Mouse (Mus musculus): ENCODE measurements at regions not wholly inside any gene's neighbourhood (a gene's known extent, or its start where the extent isn't known, plus 50 kb on each side); places are given as distances from the start of the nearest gene placed in this dataset.

GRCm38 (mm10) chr5:118815783-118816182, 255.3 kb downstream of the Med13l start:
- no peak for DNase-seq (ENCODE audit: low spot score)
- no peak overlapping the region for H3K4me3 ChIP-seq
- no peaks in the 10 kb centered on the region for H3K36me3 ChIP-seq (replicated peaks)
- no peaks in the 10 kb centered on the region for H3K27me3 ChIP-seq (replicated peaks; ENCODE audit: low read depth, poor library complexity, severe bottlenecking)
- no peaks in the 10 kb centered on the region for H3K9me3 ChIP-seq
- 76% methylated on average over 5 of the region's 5 CpGs for WGBS
- H3K27ac ChIP-seq (replicated peaks) = no peak overlapping the region
- H3K4me1 ChIP-seq = peaks cover 32% of the 10 kb centered on the region

- H3K27me3 ChIP-seq (replicated peaks; ENCODE audit: low read depth, poor library complexity, severe bottlenecking) = no peaks in the 10 kb centered on the region
- no peak overlapping the region for H3K4me3 ChIP-seq
- H3K27ac ChIP-seq (replicated peaks) = no peak overlapping the region
- no peak for DNase-seq (ENCODE audit: low spot score)
- H3K9me3 ChIP-seq = peaks cover 9% of the 10 kb centered on the region; the same call in 1 of the 2 replicates
- 86% methylated on average over 7 of the region's 7 CpGs for WGBS
- no peaks in the 10 kb centered on the region for H3K36me3 ChIP-seq (replicated peaks)
- peaks cover 17% of the 10 kb centered on the region for H3K4me1 ChIP-seq
Measured at GRCm38 (mm10) chr5:118818294-118818693, 257.8 kb downstream of the Med13l start.

GRCm38 (mm10) chr5:118824791-118825190, 264.3 kb downstream of the Med13l start:
- Histone ChIP-seq H3K27me3 (replicated peaks; ENCODE audit: low read depth, poor library complexity, severe bottlenecking) (no peaks in the 10 kb centered on the region), H3K4me3 (no peak overlapping the region), H3K9me3 (peaks cover 9% of the 10 kb centered on the region; the same call in 1 of the 2 replicates), H3K27ac (replicated peaks) (no peak overlapping the region), H3K36me3 (replicated peaks) (no peaks in the 10 kb centered on the region), H3K4me1 (peaks cover 11% of the 10 kb centered on the region)
- 81% methylated on average over 10 of the region's 10 CpGs for WGBS
- DNase-seq (ENCODE audit: low spot score) = no peak

GRCm38 (mm10) chr5:118829031-118829698, 268.7 kb downstream of the Med13l start:
- H3K36me3 ChIP-seq (replicated peaks) = no peaks in the 10 kb centered on the region
- DNase-seq (ENCODE audit: low spot score) = peak; percentile 19
- no peak overlapping the region; the same call in 1 of the 2 replicates for H3K27ac ChIP-seq (replicated peaks)
- no peaks in the 10 kb centered on the region for H3K27me3 ChIP-seq (replicated peaks; ENCODE audit: low read depth, poor library complexity, severe bottlenecking)
- peaks cover 26% of the 10 kb centered on the region for H3K4me1 ChIP-seq
- 34% methylated on average over 14 of the region's 14 CpGs for WGBS
- H3K9me3 ChIP-seq = no peaks in the 10 kb centered on the region
- no peak overlapping the region for H3K4me3 ChIP-seq

- Histone ChIP-seq H3K27me3 (replicated peaks; ENCODE audit: low read depth, poor library complexity, severe bottlenecking) (no peaks in the 10 kb centered on the region), H3K4me3 (no peak overlapping the region)
Measured at GRCm38 (mm10) chr5:118832701-118833100, 272.2 kb downstream of the Med13l start.

GRCm38 (mm10) chr5:118834129-118834528, 273.6 kb downstream of the Med13l start:
- Histone ChIP-seq H3K4me1 (peaks cover 22% of the 10 kb centered on the region), H3K36me3 (replicated peaks) (no peaks in the 10 kb centered on the region), H3K27me3 (replicated peaks; ENCODE audit: low read depth, poor library complexity, severe bottlenecking) (no peaks in the 10 kb centered on the region), H3K27ac (replicated peaks) (no peak overlapping the region), H3K4me3 (no peak overlapping the region), H3K9me3 (no peaks in the 10 kb centered on the region)
- no peak for DNase-seq (ENCODE audit: low spot score)
- 91% methylated on average over 5 of the region's 5 CpGs for WGBS

More at GRCm38 (mm10) chr5:118832701-118833100, 272.2 kb downstream of the Med13l start:
- Histone ChIP-seq H3K36me3 (replicated peaks) (no peaks in the 10 kb centered on the region), H3K4me1 (peaks cover 26% of the 10 kb centered on the region), H3K27ac (replicated peaks) (no peak overlapping the region), H3K9me3 (no peaks in the 10 kb centered on the region)
- 69% methylated on average over 6 of the region's 6 CpGs for WGBS
- no peak for DNase-seq (ENCODE audit: low spot score)

- no peak overlapping the region for H3K4me3 ChIP-seq
- H3K27me3 ChIP-seq (replicated peaks; ENCODE audit: low read depth, poor library complexity, severe bottlenecking) = no peaks in the 10 kb centered on the region
- WGBS = 48% methylated on average over 1 of the region's 1 CpGs
- DNase-seq (ENCODE audit: low spot score) = no peak
- no peaks in the 10 kb centered on the region for H3K36me3 ChIP-seq (replicated peaks)
- H3K27ac ChIP-seq (replicated peaks) = no peak overlapping the region
- H3K9me3 ChIP-seq = no peaks in the 10 kb centered on the region
- H3K4me1 ChIP-seq = peaks cover 9% of the 10 kb centered on the region
Measured at GRCm38 (mm10) chr5:118837001-118837400, 276.5 kb downstream of the Med13l start.

- no peaks in the 10 kb centered on the region; the same call in 1 of the 2 replicates for H3K27me3 ChIP-seq (replicated peaks; ENCODE audit: low read depth, poor library complexity, severe bottlenecking)
- H3K9me3 ChIP-seq = no peaks in the 10 kb centered on the region
- H3K27ac ChIP-seq (replicated peaks) = no peak overlapping the region
- H3K4me3 ChIP-seq = no peak overlapping the region
- 78% methylated on average over 7 of the region's 7 CpGs for WGBS
- DNase-seq (ENCODE audit: low spot score) = no peak
- H3K4me1 ChIP-seq = peaks cover 3% of the 10 kb centered on the region; the same call in 1 of the 2 replicates
- H3K36me3 ChIP-seq (replicated peaks) = no peaks in the 10 kb centered on the region
Measured at GRCm38 (mm10) chr5:118838421-118838820, 277.9 kb downstream of the Med13l start.

- Histone ChIP-seq H3K9me3 (no peaks in the 10 kb centered on the region), H3K36me3 (replicated peaks) (no peaks in the 10 kb centered on the region), H3K27me3 (replicated peaks; ENCODE audit: low read depth, poor library complexity, severe bottlenecking) (no peaks in the 10 kb centered on the region; the same call in 1 of the 2 replicates), H3K27ac (replicated peaks) (no peak overlapping the region), H3K4me3 (no peak overlapping the region), H3K4me1 (peaks cover 3% of the 10 kb centered on the region; the same call in 1 of the 2 replicates)
- no peak for DNase-seq (ENCODE audit: low spot score)
- WGBS = 74% methylated on average over 5 of the region's 5 CpGs
Measured at GRCm38 (mm10) chr5:118839916-118840315, 279.4 kb downstream of the Med13l start.

GRCm38 (mm10) chr5:118841210-118842016, 280.9 kb downstream of the Med13l start:
- no peaks in the 10 kb centered on the region for H3K9me3 ChIP-seq
- WGBS = 85% methylated on average over 21 of the region's 21 CpGs
- H3K27me3 ChIP-seq (replicated peaks; ENCODE audit: low read depth, poor library complexity, severe bottlenecking) = no peaks in the 10 kb centered on the region; the same call in 1 of the 2 replicates
- H3K36me3 ChIP-seq (replicated peaks) = no peaks in the 10 kb centered on the region
- H3K4me3 ChIP-seq = no peak overlapping the region
- no peak overlapping the region for H3K27ac ChIP-seq (replicated peaks)
- peaks cover 3% of the 10 kb centered on the region; the same call in 1 of the 2 replicates for H3K4me1 ChIP-seq
- no peak for DNase-seq (ENCODE audit: low spot score)

- peaks cover 3% of the 10 kb centered on the region; the same call in 1 of the 2 replicates for H3K4me1 ChIP-seq
- H3K27me3 ChIP-seq (replicated peaks; ENCODE audit: low read depth, poor library complexity, severe bottlenecking) = no peaks in the 10 kb centered on the region; the same call in 1 of the 2 replicates
- no peaks in the 10 kb centered on the region for H3K36me3 ChIP-seq (replicated peaks)
- no peak for DNase-seq (ENCODE audit: low spot score)
- no peak overlapping the region for H3K27ac ChIP-seq (replicated peaks)
- no peak overlapping the region for H3K4me3 ChIP-seq
- no peaks in the 10 kb centered on the region for H3K9me3 ChIP-seq
- 71% methylated on average over 10 of the region's 10 CpGs for WGBS
Measured at GRCm38 (mm10) chr5:118842017-118842396, 281.5 kb downstream of the Med13l start.

- Histone ChIP-seq H3K36me3 (replicated peaks) (no peaks in the 10 kb centered on the region), H3K27me3 (replicated peaks; ENCODE audit: low read depth, poor library complexity, severe bottlenecking) (peaks cover 5% of the 10 kb centered on the region; the same call in 1 of the 2 replicates), H3K4me1 (peaks cover 12% of the 10 kb centered on the region), H3K4me3 (no peak overlapping the region), H3K9me3 (no peaks in the 10 kb centered on the region), H3K27ac (replicated peaks) (no peak overlapping the region)
- DNase-seq (ENCODE audit: low spot score) = no peak
- WGBS = 66% methylated on average over 12 of the region's 12 CpGs
Measured at GRCm38 (mm10) chr5:118857001-118857400, 296.5 kb downstream of the Med13l start.
